Mouse (Mus musculus): ENCODE data around the gene Batf3. TPM values are rescaled to one million over a fixed set of nuclear protein-coding genes. Genes with fewer than 3 reads are reported as not detected.

Gene Batf3
- polyA plus RNA-seq, 2 experiments: 1.5 to 1.8 TPM

GRCm38 (mm10) chr1:191124288-191124687 is 26.6 kb downstream of the Batf3 start:
- no peaks in the 10 kb centered on the region for H3K27me3 ChIP-seq (ENCODE audit: control insufficient read depth, insufficient read depth, low read length)
- DNase-seq (ENCODE audit: low read depth in 3 of 3, low spot score in 3 of 3) (no peak), ATAC-seq (ENCODE audit: insufficient read depth) (no peak)
- no peaks in the 10 kb centered on the region for H3K4me1 ChIP-seq (replicated peaks; ENCODE audit: control insufficient read depth in 2 of 2, insufficient read depth in 2 of 2, low read length in 1 of 2)
- H3K4me2 ChIP-seq (ENCODE audit: low read depth): no peak overlapping the region
- H3K9ac ChIP-seq (replicated peaks): no peak overlapping the region
- TF ChIP-seq CTCF (IDR thresholded peaks at IDR 0.05; ENCODE audit: low read depth) (no peak), EP300 (IDR thresholded peaks at IDR 0.05; ENCODE audit: low read depth) (no peak)
- no peaks in the 10 kb centered on the region for H3K9me3 ChIP-seq (ENCODE audit: control insufficient read depth, low read length)
- no peaks in the 10 kb centered on the region for H3K36me3 ChIP-seq (replicated peaks; ENCODE audit: control insufficient read depth, insufficient read depth, low read depth)
- WGBS (ENCODE audit: insufficient replicate concordance): 45% methylated on average over 4 of the region's 4 CpGs
- no peak overlapping the region for H3K4me3 ChIP-seq (ENCODE audit: insufficient read depth in 1 of 2, low read depth in 2 of 2, low read length in 2 of 2)
- H3K27ac ChIP-seq: no peak overlapping the region

GRCm38 (mm10) chr1:191125811-191126638 is 28.4 kb downstream of the Batf3 start:
- TF ChIP-seq CTCF (IDR thresholded peaks at IDR 0.05; ENCODE audit: low read depth): peak; percentile 88
- TF ChIP-seq EP300 (IDR thresholded peaks at IDR 0.05; ENCODE audit: low read depth): no peak

GRCm38 (mm10) chr1:191131692-191132091 is 34.0 kb downstream of the Batf3 start:
- ATAC-seq (ENCODE audit: insufficient read depth): no peak
- H3K4me1 ChIP-seq (replicated peaks; ENCODE audit: control insufficient read depth in 2 of 2, insufficient read depth in 2 of 2, low read length in 1 of 2): peaks cover 0 to 15% of the 10 kb centered on the region in 2 experiments; a peak in 2 of 4 replicates
- TF ChIP-seq EP300 (IDR thresholded peaks at IDR 0.05; ENCODE audit: low read depth) (no peak), CTCF (IDR thresholded peaks at IDR 0.05; ENCODE audit: low read depth) (no peak)

More at GRCm38 (mm10) chr1:191125811-191126638, 28.4 kb downstream of the Batf3 start:
- peak; percentile 80 for ATAC-seq (ENCODE audit: insufficient read depth)
- Histone ChIP-seq H3K4me1 (replicated peaks; ENCODE audit: control insufficient read depth in 2 of 2, insufficient read depth in 2 of 2, low read length in 1 of 2) (no peaks in the 10 kb centered on the region), H3K9ac (replicated peaks) (no peak overlapping the region), H3K4me2 (ENCODE audit: low read depth) (peak overlapping the region; percentile 43), H3K27me3 (ENCODE audit: control insufficient read depth, insufficient read depth, low read length) (no peaks in the 10 kb centered on the region), H3K27ac (no peak overlapping the region), H3K4me3 (ENCODE audit: insufficient read depth in 1 of 2, low read depth in 2 of 2, low read length in 2 of 2) (0 out of 4 replicates have a peak overlapping the region, but pooled peaks of 1 of the 2 experiments have one; percentile 1), H3K9me3 (ENCODE audit: control insufficient read depth, low read length) (no peaks in the 10 kb centered on the region), H3K36me3 (replicated peaks; ENCODE audit: control insufficient read depth, insufficient read depth, low read depth) (no peaks in the 10 kb centered on the region)
- 8% methylated on average over 38 of the region's 38 CpGs for WGBS (ENCODE audit: insufficient replicate concordance)
- DNase-seq (ENCODE audit: low read depth in 3 of 3, low spot score in 3 of 3): peak in 1 of 3 experiments; percentile 31

GRCm38 (mm10) chr1:191132240-191132639 is 34.6 kb downstream of the Batf3 start:
- DNase-seq (ENCODE audit: low read depth in 3 of 3, low spot score in 3 of 3) (no peak), ATAC-seq (ENCODE audit: insufficient read depth) (no peak)
- WGBS (ENCODE audit: insufficient replicate concordance): 35% methylated on average over 5 of the region's 5 CpGs
- H3K4me1 ChIP-seq (replicated peaks; ENCODE audit: control insufficient read depth in 2 of 2, insufficient read depth in 2 of 2, low read length in 1 of 2): peaks cover 0 to 15% of the 10 kb centered on the region in 2 experiments; a peak in 2 of 4 replicates
- H3K9ac ChIP-seq (replicated peaks): no peak overlapping the region
- H3K27ac ChIP-seq: no peak overlapping the region
- TF ChIP-seq CTCF (IDR thresholded peaks at IDR 0.05; ENCODE audit: low read depth) (no peak), EP300 (IDR thresholded peaks at IDR 0.05; ENCODE audit: low read depth) (no peak)
- no peaks in the 10 kb centered on the region for H3K9me3 ChIP-seq (ENCODE audit: control insufficient read depth, low read length)
- H3K27me3 ChIP-seq (ENCODE audit: control insufficient read depth, insufficient read depth, low read length): no peaks in the 10 kb centered on the region; the same call in 1 of the 2 replicates
- no peak overlapping the region for H3K4me3 ChIP-seq (ENCODE audit: insufficient read depth in 1 of 2, low read depth in 2 of 2, low read length in 2 of 2)
- H3K36me3 ChIP-seq (replicated peaks; ENCODE audit: control insufficient read depth, insufficient read depth, low read depth): no peaks in the 10 kb centered on the region
- no peak overlapping the region for H3K4me2 ChIP-seq (ENCODE audit: low read depth)

More at GRCm38 (mm10) chr1:191131692-191132091, 34.0 kb downstream of the Batf3 start:
- H3K4me3 ChIP-seq (ENCODE audit: insufficient read depth in 1 of 2, low read depth in 2 of 2, low read length in 2 of 2): no peak overlapping the region
- H3K27me3 ChIP-seq (ENCODE audit: control insufficient read depth, insufficient read depth, low read length): no peaks in the 10 kb centered on the region; the same call in 1 of the 2 replicates
- H3K9me3 ChIP-seq (ENCODE audit: control insufficient read depth, low read length): no peaks in the 10 kb centered on the region
- WGBS (ENCODE audit: insufficient replicate concordance): 62% methylated on average over 2 of the region's 2 CpGs
- no peak overlapping the region for H3K27ac ChIP-seq
- H3K36me3 ChIP-seq (replicated peaks; ENCODE audit: control insufficient read depth, insufficient read depth, low read depth): no peaks in the 10 kb centered on the region
- no peak overlapping the region for H3K4me2 ChIP-seq (ENCODE audit: low read depth)
- no peak overlapping the region for H3K9ac ChIP-seq (replicated peaks)
- DNase-seq (ENCODE audit: low read depth in 3 of 3, low spot score in 3 of 3): no peak

- 9% methylated on average over 5 of the region's 5 CpGs for WGBS (ENCODE audit: insufficient replicate concordance)
- DNase-seq (ENCODE audit: low read depth in 3 of 3, low spot score in 3 of 3): no peak
Measured at GRCm38 (mm10) chr1:191132934-191133333, 35.3 kb downstream of the Batf3 start.

More at GRCm38 (mm10) chr1:191132934-191133333, 35.3 kb downstream of the Batf3 start:
- H3K9me3 ChIP-seq (ENCODE audit: control insufficient read depth, low read length): no peaks in the 10 kb centered on the region
- ATAC-seq (ENCODE audit: insufficient read depth): peak; percentile 53; the same call in 1 of the 2 replicates
- TF ChIP-seq EP300 (IDR thresholded peaks at IDR 0.05; ENCODE audit: low read depth): no peak
- no peak overlapping the region for H3K27ac ChIP-seq
- no peaks in the 10 kb centered on the region; the same call in 1 of the 2 replicates for H3K27me3 ChIP-seq (ENCODE audit: control insufficient read depth, insufficient read depth, low read length)
- no peak overlapping the region for H3K9ac ChIP-seq (replicated peaks)
- H3K4me1 ChIP-seq (replicated peaks; ENCODE audit: control insufficient read depth in 2 of 2, insufficient read depth in 2 of 2, low read length in 1 of 2): peaks cover 0 to 15% of the 10 kb centered on the region in 2 experiments; a peak in 2 of 4 replicates
- no peaks in the 10 kb centered on the region for H3K36me3 ChIP-seq (replicated peaks; ENCODE audit: control insufficient read depth, insufficient read depth, low read depth)
- no peak overlapping the region for H3K4me2 ChIP-seq (ENCODE audit: low read depth)
- no peak overlapping the region for H3K4me3 ChIP-seq (ENCODE audit: insufficient read depth in 1 of 2, low read depth in 2 of 2, low read length in 2 of 2)

All from liver, embryonic 14.5 days (tissue).